Comparison of ENCODE assay signal across 19 mouse cellular contexts in the genomic region with DNA sequence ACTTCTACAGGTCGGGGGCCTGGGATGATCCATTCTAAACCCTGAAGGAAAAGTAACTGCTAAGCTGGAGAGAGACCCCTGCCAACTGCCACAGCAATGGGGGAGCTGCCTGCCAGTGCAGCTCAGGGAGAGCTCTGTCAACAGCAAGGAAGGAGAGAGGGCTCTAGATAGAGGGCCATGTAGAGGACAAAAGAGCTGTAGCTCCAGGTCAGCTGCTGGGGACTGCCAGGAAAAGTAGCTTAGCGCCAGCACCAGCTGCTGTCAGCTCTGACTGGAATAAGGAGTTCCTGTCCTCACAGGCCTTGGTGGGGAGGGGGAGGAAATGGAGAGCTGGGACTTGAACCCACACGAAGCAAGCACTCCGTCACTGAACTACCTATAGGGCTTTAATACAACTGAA. TPM values are rescaled to one million over a fixed set of nuclear protein-coding genes. Genes with fewer than 3 reads are reported as not detected.
DNase-seq lines count a peak whose midpoint lies in the region; ATAC-seq and TF ChIP-seq lines count a peak whose summit lies in the region.
"Had no signal": no experiment of that assay in that cellular context is flagged by ENCODE, and none has a peak within 500 bp of the region (broad histone marks: within the 10 kb centered on the region; RNA-seq: fewer than 3 reads in every experiment).

No protein-coding gene starts in this region.

- H3K36me3 ChIP-seq in heart, embryonic 11.5 days (ENCODE audit: control insufficient read depth, insufficient read depth, low read length), result peaks cover 22% of the 10 kb centered on the region
- peaks cover 46% of the 10 kb centered on the region for H3K36me3 ChIP-seq in midbrain, embryonic 13.5 days
- peaks cover 12% of the 10 kb centered on the region; the same call in 1 of the 2 replicates for H3K36me3 ChIP-seq in kidney, adult 2 months (ENCODE audit: control insufficient read depth, insufficient read depth, low read length)

- no peak for TF ChIP-seq CTCF in brain, embryonic 14.5 days (IDR thresholded peaks at IDR 0.05; ENCODE audit: borderline replicate concordance, extremely low read depth, insufficient read depth, insufficient read length)
- no peak for TF ChIP-seq CTCF in kidney, adult 2 months (conservative IDR thresholded peaks at IDR 0.05; ENCODE audit: insufficient read depth, insufficient read length, low read depth, low read length)

- H3K4me3 ChIP-seq in heart, embryonic 11.5 days (ENCODE audit: low read depth, low read length), result no peak overlapping the region
- no peak overlapping the region for H3K4me3 ChIP-seq in midbrain, embryonic 13.5 days (replicated peaks)
- no peak overlapping the region for H3K4me3 ChIP-seq in kidney, adult 2 months (ENCODE audit: insufficient read depth, low read depth, low read length)
- H3K4me3 ChIP-seq: forebrain, embryonic 12.5 days; limb, embryonic 12.5 days had no signal

- WGBS in heart, embryonic 11.5 days (ENCODE audit: insufficient replicate concordance), result 61% methylated on average over 4 of the region's 4 CpGs
- WGBS in midbrain, embryonic 13.5 days, result 84% methylated on average over 4 of the region's 4 CpGs
- 57% methylated on average over 4 of the region's 4 CpGs for WGBS in kidney, adult 2 months

- peak overlapping the region; percentile 50 for H3K9ac ChIP-seq in heart, embryonic 11.5 days (ENCODE audit: low read depth, low read length)
- H3K9ac ChIP-seq in midbrain, embryonic 13.5 days (replicated peaks), result 0 out of 2 replicates have a peak overlapping the region, but pooled peaks have one; percentile 28
- H3K9ac ChIP-seq: forebrain, embryonic 12.5 days; hindbrain, embryonic 14.5 days; limb, embryonic 12.5 days; liver, embryonic 14.5 days had no signal

- DNase-seq in heart, adult 11 months, result peak; percentile 95
- no peak for DNase-seq in heart, postnatal 25 days (ENCODE audit: low spot score)
- peak; percentile 13 for DNase-seq in brain, embryonic 14.5 days (ENCODE audit: low read depth)
- DNase-seq in kidney, adult 2 months, result no peak
- no peak for DNase-seq in layer of hippocampus, postnatal 10 days (ENCODE audit: low spot score in 2 of 2)
- no peak for DNase-seq in adrenal gland, postnatal 36 days
- DNase-seq: cerebellum, adult 8-10 months; gastrocnemius, postnatal 10 days; kidney, adult 18-20 months; lung, postnatal 10 days; right cerebral cortex, postnatal 4 days; thymus, adult 2 months had no signal

- no peaks in the 10 kb centered on the region for H3K9me3 ChIP-seq in heart, embryonic 11.5 days (replicated peaks; ENCODE audit: control insufficient read depth, low read length)
- H3K9me3 ChIP-seq in midbrain, embryonic 13.5 days, result no peaks in the 10 kb centered on the region
- H3K9me3 ChIP-seq: forebrain, embryonic 12.5 days; limb, embryonic 12.5 days had no signal

- H3K4me1 ChIP-seq in heart, embryonic 11.5 days (ENCODE audit: control insufficient read depth, insufficient read depth, low read length), result peaks cover 12% of the 10 kb centered on the region; the same call in 1 of the 2 replicates
- no peaks in the 10 kb centered on the region; the same call in 1 of the 2 replicates for H3K4me1 ChIP-seq in midbrain, embryonic 13.5 days (replicated peaks)
- H3K4me1 ChIP-seq in kidney, adult 2 months (ENCODE audit: control insufficient read depth, insufficient read depth, low read length), result no peaks in the 10 kb centered on the region
- H3K4me1 ChIP-seq: forebrain, embryonic 12.5 days; limb, embryonic 12.5 days had no signal

- H3K27me3 ChIP-seq in heart, embryonic 11.5 days (ENCODE audit: control insufficient read depth, insufficient read depth, low read length), result no peaks in the 10 kb centered on the region
- no peaks in the 10 kb centered on the region for H3K27me3 ChIP-seq in midbrain, embryonic 13.5 days
- H3K27me3 ChIP-seq in kidney, adult 2 months (replicated peaks; ENCODE audit: control insufficient read depth, insufficient read depth, low read length), result no peaks in the 10 kb centered on the region
- H3K27me3 ChIP-seq: forebrain, embryonic 12.5 days; limb, embryonic 12.5 days had no signal

- no peak overlapping the region for H3K4me2 ChIP-seq in heart, embryonic 11.5 days
- H3K4me2 ChIP-seq in midbrain, embryonic 13.5 days (replicated peaks), result no peak overlapping the region
- H3K4me2 ChIP-seq: forebrain, embryonic 12.5 days; hindbrain, embryonic 14.5 days; limb, embryonic 12.5 days had no signal

- ATAC-seq in heart, embryonic 11.5 days (replicated peaks; ENCODE audit: insufficient number of reproducible peaks, low FRiP score, low TSS enrichment), result no peak
- 0 out of 2 replicates have a peak, but pooled peaks have one; percentile 37 for ATAC-seq in midbrain, embryonic 13.5 days

- no peak for TF ChIP-seq POLR2A in brain, embryonic 14.5 days (IDR thresholded peaks at IDR 0.05; ENCODE audit: borderline replicate concordance, extremely low read depth, insufficient read depth, insufficient read length, poor library complexity, severe bottlenecking)
- no peak for TF ChIP-seq POLR2A in kidney, adult 2 months (IDR thresholded peaks at IDR 0.05; ENCODE audit: low read depth, low read length)

- peak overlapping the region; percentile 79 for H3K27ac ChIP-seq in heart, embryonic 11.5 days (ENCODE audit: low read depth, low read length)
- H3K27ac ChIP-seq in midbrain, embryonic 13.5 days, result no peak overlapping the region
- H3K27ac ChIP-seq in kidney, adult 2 months (ENCODE audit: insufficient read depth, low read depth, low read length), result no peak overlapping the region
- H3K27ac ChIP-seq: forebrain, embryonic 12.5 days; hindbrain, embryonic 14.5 days; limb, embryonic 12.5 days; liver, embryonic 14.5 days had no signal

- intact Hi-C loops in heart, postnatal 25 days (cut with DNase I), result no loop called here

RNA-seq across cellular contexts. Expression of gene Fbxo9, which starts 20.3 kb away (rescaled TPM):
- 10 to 100 TPM; 49.2 to 51.3 TPM for total RNA-seq in heart, postnatal 25 days (2021)
- 61.9 and 77.0 TPM in 2 replicates for polyA plus RNA-seq in brain, embryonic 14.5 days (2012; rRNA removed)
- polyA plus RNA-seq in heart, embryonic 11.5 days (2014; fragmentation: Nextera tagmentation; extraction: Ambion mirVana), result 37.0 and 38.0 TPM in 2 replicates
- 38.2 and 44.3 TPM in 2 replicates for polyA plus RNA-seq in midbrain, embryonic 13.5 days (2015; fragmentation: Nextera tagmentation; extraction: Ambion mirVana)
- 93.3 and 100.0 TPM in 2 replicates for polyA plus RNA-seq in kidney, adult 2 months (2012; rRNA removed)
- total RNA-seq in layer of hippocampus, postnatal 10 days (2021), result 100 to 1,000 TPM; 105 to 115 TPM
- total RNA-seq in adrenal gland, postnatal 36 days (2021), result 100 to 1,000 TPM in 1 of 2 experiments, 10 to 100 TPM in 1; 77.1 to 101 TPM

RNA-seq across cellular contexts. Expression of gene Ick, which starts 20.5 kb away (rescaled TPM):
- total RNA-seq in heart, postnatal 25 days (2021), result 10 to 100 TPM; 14.9 to 15.3 TPM
- 45.0 and 55.6 TPM in 2 replicates for polyA plus RNA-seq in brain, embryonic 14.5 days (2012; rRNA removed)
- polyA plus RNA-seq in heart, embryonic 11.5 days (2014; fragmentation: Nextera tagmentation; extraction: Ambion mirVana), result 16.1 and 16.8 TPM in 2 replicates
- polyA plus RNA-seq in midbrain, embryonic 13.5 days (2015; fragmentation: Nextera tagmentation; extraction: Ambion mirVana), result 42.0 and 42.3 TPM in 2 replicates
- polyA plus RNA-seq in kidney, adult 2 months (2012; rRNA removed), result 8.2 and 8.9 TPM in 2 replicates
- total RNA-seq in layer of hippocampus, postnatal 10 days (2021), result 10 to 100 TPM; 29.7 to 35.4 TPM
- 10 to 100 TPM; 17.5 to 20.4 TPM for total RNA-seq in adrenal gland, postnatal 36 days (2021)

RNA-seq across cellular contexts. Expression of gene Gcm1, which starts 36.8 kb away (rescaled TPM):
- total RNA-seq in heart, postnatal 25 days (2021), result not detected
- polyA plus RNA-seq in brain, embryonic 14.5 days (2012; rRNA removed), result not detected in 2 replicates
- not detected in 2 replicates for polyA plus RNA-seq in heart, embryonic 11.5 days (2014; fragmentation: Nextera tagmentation; extraction: Ambion mirVana)
- polyA plus RNA-seq in midbrain, embryonic 13.5 days (2015; fragmentation: Nextera tagmentation; extraction: Ambion mirVana), result 0.07 TPM in 1 of 2 replicates, not detected in the other
- polyA plus RNA-seq in kidney, adult 2 months (2012; rRNA removed), result 3.1 and 3.5 TPM in 2 replicates
- total RNA-seq in layer of hippocampus, postnatal 10 days (2021), result not detected
- not detected for total RNA-seq in adrenal gland, postnatal 36 days (2021)
- total RNA-seq: gastrocnemius, postnatal 10 days had no signal
- polyA plus RNA-seq: forebrain, embryonic 12.5 days; hindbrain, embryonic 14.5 days; limb, embryonic 12.5 days; liver, embryonic 14.5 days; neural tube, embryonic 11.5 days had no signal

Comparison
In these comparisons a context has a peak if more than half of its experiments do, and no peak if none do; other contexts are left out.
1. DNase-seq: peak in heart, adult 11 months (single experiment) and brain, embryonic 14.5 days (single experiment); none in heart, postnatal 25 days (single experiment), kidney, adult 2 months (single experiment), layer of hippocampus, postnatal 10 days (0 of 2) and adrenal gland, postnatal 36 days (0 of 2).